Mouse (Mus musculus) heart, postnatal 0 days (tissue): ENCODE data around the gene Tor1aip2. TPM values are rescaled to one million over a fixed set of nuclear protein-coding genes. Genes with fewer than 3 reads are reported as not detected.

ENCODE experiments used
- ATAC-seq: fragments of 200-750 bp; cut with Nextera tagmentation; 2 replicates; pipeline ENCODE4 v1.8.0; 2017; ENCODE audit warnings: low read depth, moderate number of reproducible peaks, moderate library complexity; ENCODE audit not compliant: insufficient read depth
- DNase-seq: peaks from one replicate; pipeline ENCODE4 v3.0.0-alpha.2; 2016; ENCODE audit warnings: low spot score
- H3K27ac ChIP-seq: fragments of 300-500 bp; sonication (generic); 2 replicates; pipeline ENCODE4 v1.5.1; 2014; ENCODE audit warnings: low read depth, mild to moderate bottlenecking
- H3K27me3 ChIP-seq: fragments of 300-500 bp; sonication (generic); 2 replicates; pipeline ENCODE4 v1.6.1; 2014; ENCODE audit warnings: low read length, mixed read lengths; ENCODE audit not compliant: control insufficient read depth, insufficient read depth
- H3K36me3 ChIP-seq: fragments of 300-500 bp; sonication (generic); replicated peaks from 2 replicates; pipeline ENCODE4 v1.6.1; 2014; ENCODE audit warnings: low read length, mixed read lengths; ENCODE audit not compliant: control insufficient read depth, insufficient read depth
- H3K4me1 ChIP-seq: fragments of 300-500 bp; sonication (generic); 2 replicates; pipeline ENCODE4 v1.6.1; 2014; ENCODE audit warnings: antibody characterized with exemption; ENCODE audit not compliant: control insufficient read depth, insufficient read depth
- H3K4me2 ChIP-seq: fragments of 300-500 bp; sonication (generic); 2 replicates; pipeline ENCODE4 v1.6.1; 2014; ENCODE audit warnings: low read depth, mild to moderate bottlenecking, low read length, moderate library complexity
- H3K4me3 ChIP-seq: fragments of 300-500 bp; sonication (generic); 2 replicates; pipeline ENCODE4 v1.5.1; 2014; ENCODE audit warnings: low read depth, low read length
- H3K9ac ChIP-seq: fragments of 300-500 bp; sonication (generic); replicated peaks from 2 replicates; pipeline ENCODE4 v1.6.1; 2014; ENCODE audit warnings: low read depth, low read length, mixed read lengths
- H3K9me3 ChIP-seq: fragments of 300-500 bp; sonication (generic); replicated peaks from 2 replicates; pipeline ENCODE4 v1.6.1; 2016; ENCODE audit warnings: low read length; ENCODE audit not compliant: control insufficient read depth
- CTCF ChIP-seq: IDR thresholded peaks from 2 replicates; pipeline ENCODE4 v1.5.1; 2016; ENCODE audit warnings: antibody characterized with exemption, control low read depth, low read depth
- EP300 ChIP-seq: IDR thresholded peaks from 2 replicates; pipeline ENCODE4 v1.6.1; 2016; ENCODE audit warnings: antibody characterized with exemption, low read depth
- WGBS: fragments of 180-500 bp; shearing (Covaris S2); extraction: QIAGEN DNeasy Blood & Tissue Kit; methylation state at CpG from one replicate; pipeline ENCODE4 v1.1.7; 2014; 5-methylcytosine and 5-hydroxymethylcytosine counted together
- polyA plus RNA-seq: library from polyadenylated mRNA; unstranded; fragments of >200 nt; fragmentation: Nextera tagmentation; extraction: Ambion mirVana; gene quantifications from 2 replicates; pipeline ENCODE4 v1.2.1, GENCODE M21; 2015
- total RNA-seq: library from RNA; depleted of rRNA; stranded (reverse); fragments of >200 nt; gene quantifications from 2 replicates; pipeline ENCODE4 v1.2.3, GENCODE M21; 2014; ENCODE audit warnings: low replicate concordance

Gene Tor1aip2
- total and polyA plus RNA-seq, 2 experiments from 2014 or later: 49.0 to 77.1 TPM

- no peak overlapping the region for H3K4me3 ChIP-seq
- H3K9me3 ChIP-seq: no peaks in the 10 kb centered on the region
- H3K4me2 ChIP-seq: no peak overlapping the region
- H3K27me3 ChIP-seq: no peaks in the 10 kb centered on the region
- WGBS: 95% methylated on average over 1 of the region's 1 CpGs
- DNase-seq (no peak), ATAC-seq (no peak)
- peaks cover 69% of the 10 kb centered on the region for H3K36me3 ChIP-seq
- no peaks in the 10 kb centered on the region for H3K4me1 ChIP-seq
- no peak for TF ChIP-seq CTCF
- no peak for TF ChIP-seq EP300
- no peak overlapping the region for H3K9ac ChIP-seq
- no peak overlapping the region for H3K27ac ChIP-seq
These were observed 15.4 kb upstream of the Tor1aip2 start for GRCm38 (mm10) chr1:156019800-156020199.

GRCm38 (mm10) chr1:156020402-156020801 is 14.8 kb upstream of the Tor1aip2 start:
- Histone ChIP-seq H3K27ac (no peak overlapping the region), H3K36me3 (peaks cover 65% of the 10 kb centered on the region), H3K27me3 (no peaks in the 10 kb centered on the region), H3K9ac (no peak overlapping the region), H3K4me1 (no peaks in the 10 kb centered on the region), H3K4me3 (no peak overlapping the region), H3K4me2 (no peak overlapping the region), H3K9me3 (no peaks in the 10 kb centered on the region)
- DNase-seq: no peak
- 100% methylated on average over 1 of the region's 1 CpGs for WGBS
- TF ChIP-seq EP300 (no peak), CTCF (no peak)
- ATAC-seq: no peak

- ATAC-seq: no peak
- Histone ChIP-seq H3K9me3 (no peaks in the 10 kb centered on the region), H3K36me3 (peaks cover 63% of the 10 kb centered on the region), H3K27ac (no peak overlapping the region), H3K4me1 (no peaks in the 10 kb centered on the region), H3K4me2 (no peak overlapping the region), H3K4me3 (no peak overlapping the region), H3K27me3 (no peaks in the 10 kb centered on the region), H3K9ac (no peak overlapping the region)
- 80% methylated on average over 8 of the region's 8 CpGs for WGBS
- no peak for DNase-seq
- TF ChIP-seq CTCF: no peak
- TF ChIP-seq EP300: no peak
These were observed 10.2 kb upstream of the Tor1aip2 start for GRCm38 (mm10) chr1:156024831-156025503.

- Histone ChIP-seq H3K27ac (no peak overlapping the region), H3K4me1 (no peaks in the 10 kb centered on the region), H3K4me3 (no peak overlapping the region), H3K36me3 (peaks cover 72% of the 10 kb centered on the region), H3K9me3 (no peaks in the 10 kb centered on the region), H3K27me3 (no peaks in the 10 kb centered on the region), H3K9ac (no peak overlapping the region), H3K4me2 (no peak overlapping the region)
- WGBS: 87% methylated on average over 3 of the region's 3 CpGs
- TF ChIP-seq EP300: no peak
- TF ChIP-seq CTCF: no peak
- DNase-seq: no peak
- ATAC-seq: no peak
These were observed 7.4 kb upstream of the Tor1aip2 start for GRCm38 (mm10) chr1:156027849-156028248.

- Histone ChIP-seq H3K9me3 (no peaks in the 10 kb centered on the region), H3K27me3 (no peaks in the 10 kb centered on the region), H3K4me1 (no peaks in the 10 kb centered on the region), H3K27ac (no peak overlapping the region), H3K36me3 (peaks cover 78% of the 10 kb centered on the region), H3K9ac (no peak overlapping the region), H3K4me3 (no peak overlapping the region), H3K4me2 (no peak overlapping the region)
- ATAC-seq (no peak), DNase-seq (no peak)
- TF ChIP-seq CTCF: no peak
- TF ChIP-seq EP300: no peak
- 83% methylated on average over 4 of the region's 4 CpGs for WGBS
These were observed 6.7 kb upstream of the Tor1aip2 start for GRCm38 (mm10) chr1:156028340-156028975.

- Histone ChIP-seq H3K27me3 (no peaks in the 10 kb centered on the region), H3K4me1 (peaks cover 6% of the 10 kb centered on the region), H3K27ac (no peak overlapping the region), H3K4me3 (no peak overlapping the region), H3K36me3 (peaks cover 49% of the 10 kb centered on the region), H3K4me2 (no peak overlapping the region; the same call in 1 of the 2 replicates), H3K9ac (no peak overlapping the region), H3K9me3 (no peaks in the 10 kb centered on the region)
- 93% methylated on average over 7 of the region's 7 CpGs for WGBS
- no peak for ATAC-seq
- no peak for DNase-seq
- TF ChIP-seq EP300 (no peak), CTCF (no peak)
These were observed 1.3 kb upstream of the Tor1aip2 start for GRCm38 (mm10) chr1:156033921-156034320.
